Mouse (Mus musculus) liver, embryonic 14.5 days (tissue): ENCODE data around the gene Cux1.

Source experiments
- CTCF ChIP-seq: IDR thresholded peaks from 2 replicates; pipeline ENCODE4 v1.5.1; 2016; ENCODE audit warnings: antibody characterized with exemption, low read depth, control low read depth
- EP300 ChIP-seq: IDR thresholded peaks from 2 replicates; pipeline ENCODE4 v1.6.1; 2016; ENCODE audit warnings: antibody characterized with exemption, low read depth

DNA sequence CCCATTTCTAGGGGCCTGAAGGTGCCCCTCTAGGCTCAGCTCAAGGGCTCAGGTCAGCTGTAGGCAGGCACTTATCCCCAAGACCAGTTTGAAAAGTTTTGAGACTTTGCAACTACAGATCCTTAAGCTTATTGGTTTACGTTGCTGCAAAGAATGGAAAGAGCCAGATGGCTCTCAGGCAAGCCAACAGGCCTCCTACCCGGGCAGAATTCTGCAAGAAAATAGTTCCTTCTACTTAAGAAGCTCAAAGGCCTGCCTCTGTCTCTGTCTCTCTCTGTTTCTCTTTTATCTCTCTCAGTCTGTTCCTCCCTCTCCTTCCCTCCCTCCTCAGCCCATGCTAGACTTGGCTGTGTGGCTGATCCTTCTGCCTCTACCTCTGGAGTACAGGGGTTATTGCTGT lies 49.8 kb downstream of the Cux1 start:
- TF ChIP-seq CTCF = no peak
- TF ChIP-seq EP300 = no peak
